Mouse (Mus musculus) heart, postnatal 0 days (tissue): ENCODE results near the gene Pax5. TPM values are rescaled to one million over a fixed set of nuclear protein-coding genes. Genes with fewer than 3 reads are reported as not detected.

Source experiments
- ATAC-seq: fragments of 200-750 bp; cut with Nextera tagmentation; 2 replicates; pipeline ENCODE4 v1.8.0; 2017; ENCODE audit warnings: low read depth, moderate number of reproducible peaks, moderate library complexity; ENCODE audit not compliant: insufficient read depth
- DNase-seq: peaks from one replicate; pipeline ENCODE4 v3.0.0-alpha.2; 2016; ENCODE audit warnings: low spot score
- H3K27ac ChIP-seq: fragments of 300-500 bp; sonication (generic); 2 replicates; pipeline ENCODE4 v1.5.1; 2014; ENCODE audit warnings: low read depth, mild to moderate bottlenecking
- H3K27me3 ChIP-seq: fragments of 300-500 bp; sonication (generic); 2 replicates; pipeline ENCODE4 v1.6.1; 2014; ENCODE audit warnings: low read length, mixed read lengths; ENCODE audit not compliant: control insufficient read depth, insufficient read depth
- H3K36me3 ChIP-seq: fragments of 300-500 bp; sonication (generic); replicated peaks from 2 replicates; pipeline ENCODE4 v1.6.1; 2014; ENCODE audit warnings: low read length, mixed read lengths; ENCODE audit not compliant: control insufficient read depth, insufficient read depth
- H3K4me1 ChIP-seq: fragments of 300-500 bp; sonication (generic); 2 replicates; pipeline ENCODE4 v1.6.1; 2014; ENCODE audit warnings: antibody characterized with exemption; ENCODE audit not compliant: control insufficient read depth, insufficient read depth
- H3K4me2 ChIP-seq: fragments of 300-500 bp; sonication (generic); 2 replicates; pipeline ENCODE4 v1.6.1; 2014; ENCODE audit warnings: low read depth, mild to moderate bottlenecking, low read length, moderate library complexity
- H3K4me3 ChIP-seq: fragments of 300-500 bp; sonication (generic); 2 replicates; pipeline ENCODE4 v1.5.1; 2014; ENCODE audit warnings: low read depth, low read length
- H3K9ac ChIP-seq: fragments of 300-500 bp; sonication (generic); replicated peaks from 2 replicates; pipeline ENCODE4 v1.6.1; 2014; ENCODE audit warnings: low read depth, low read length, mixed read lengths
- H3K9me3 ChIP-seq: fragments of 300-500 bp; sonication (generic); replicated peaks from 2 replicates; pipeline ENCODE4 v1.6.1; 2016; ENCODE audit warnings: low read length; ENCODE audit not compliant: control insufficient read depth
- CTCF ChIP-seq: IDR thresholded peaks from 2 replicates; pipeline ENCODE4 v1.5.1; 2016; ENCODE audit warnings: antibody characterized with exemption, control low read depth, low read depth
- EP300 ChIP-seq: IDR thresholded peaks from 2 replicates; pipeline ENCODE4 v1.6.1; 2016; ENCODE audit warnings: antibody characterized with exemption, low read depth
- WGBS: fragments of 180-500 bp; shearing (Covaris S2); extraction: QIAGEN DNeasy Blood & Tissue Kit; methylation state at CpG from one replicate; pipeline ENCODE4 v1.1.7; 2014; 5-methylcytosine and 5-hydroxymethylcytosine counted together
- polyA plus RNA-seq: library from polyadenylated mRNA; unstranded; fragments of >200 nt; fragmentation: Nextera tagmentation; extraction: Ambion mirVana; gene quantifications from 2 replicates; pipeline ENCODE4 v1.2.1, GENCODE M21; 2015
- total RNA-seq: library from RNA; depleted of rRNA; stranded (reverse); fragments of >200 nt; gene quantifications from 2 replicates; pipeline ENCODE4 v1.2.3, GENCODE M21; 2014; ENCODE audit warnings: low replicate concordance

Gene Pax5
- total and polyA plus RNA-seq, 2 experiments from 2014 or later = not detected

GRCm38 (mm10) chr4:44549029-44549428, 161.3 kb downstream of the Pax5 start:
- H3K27ac ChIP-seq = no peak overlapping the region
- H3K4me1 ChIP-seq = no peaks in the 10 kb centered on the region
- no peak overlapping the region for H3K4me2 ChIP-seq
- H3K36me3 ChIP-seq = no peaks in the 10 kb centered on the region
- no peak for TF ChIP-seq CTCF
- no peak for TF ChIP-seq EP300
- no peak overlapping the region for H3K9ac ChIP-seq
- DNase-seq = no peak
- no peak for ATAC-seq
- H3K4me3 ChIP-seq = no peak overlapping the region
- H3K9me3 ChIP-seq = no peaks in the 10 kb centered on the region
- 67% methylated on average over 7 of the region's 7 CpGs for WGBS
- no peaks in the 10 kb centered on the region for H3K27me3 ChIP-seq

- no peaks in the 10 kb centered on the region for H3K27me3 ChIP-seq
These were observed 164.6 kb downstream of the Pax5 start for GRCm38 (mm10) chr4:44545669-44546068.

GRCm38 (mm10) chr4:44544495-44544894, 165.8 kb downstream of the Pax5 start:
- Histone ChIP-seq H3K36me3 (no peaks in the 10 kb centered on the region), H3K27ac (no peak overlapping the region), H3K4me2 (no peak overlapping the region), H3K9ac (no peak overlapping the region), H3K4me1 (no peaks in the 10 kb centered on the region), H3K9me3 (no peaks in the 10 kb centered on the region), H3K4me3 (no peak overlapping the region), H3K27me3 (no peaks in the 10 kb centered on the region)
- WGBS = 36% methylated on average over 1 of the region's 1 CpGs
- TF ChIP-seq EP300 (no peak), CTCF (no peak)
- ATAC-seq (no peak), DNase-seq (no peak)

More at GRCm38 (mm10) chr4:44545669-44546068, 164.6 kb downstream of the Pax5 start:
- no peaks in the 10 kb centered on the region for H3K4me1 ChIP-seq
- no peak for TF ChIP-seq EP300
- no peak for TF ChIP-seq CTCF
- no peak overlapping the region for H3K4me3 ChIP-seq
- H3K9me3 ChIP-seq = no peaks in the 10 kb centered on the region
- no peak overlapping the region for H3K4me2 ChIP-seq
- H3K27ac ChIP-seq = no peak overlapping the region
- no peaks in the 10 kb centered on the region for H3K36me3 ChIP-seq
- WGBS = 17% methylated on average over 8 of the region's 8 CpGs
- DNase-seq (no peak), ATAC-seq (no peak)
- H3K9ac ChIP-seq = no peak overlapping the region

GRCm38 (mm10) chr4:44543880-44544279, 166.4 kb downstream of the Pax5 start:
- Histone ChIP-seq H3K9ac (no peak overlapping the region), H3K4me3 (no peak overlapping the region), H3K4me1 (no peaks in the 10 kb centered on the region), H3K36me3 (no peaks in the 10 kb centered on the region), H3K27me3 (no peaks in the 10 kb centered on the region), H3K9me3 (no peaks in the 10 kb centered on the region), H3K4me2 (no peak overlapping the region), H3K27ac (no peak overlapping the region)
- TF ChIP-seq CTCF (no peak), EP300 (no peak)
- ATAC-seq (no peak), DNase-seq (no peak)
- WGBS = 87% methylated on average over 2 of the region's 2 CpGs

- ATAC-seq (no peak), DNase-seq (no peak)
- no peak overlapping the region for H3K4me2 ChIP-seq
- TF ChIP-seq EP300 (no peak), CTCF (no peak)
- no peaks in the 10 kb centered on the region for H3K36me3 ChIP-seq
- 63% methylated on average over 3 of the region's 3 CpGs for WGBS
- H3K9ac ChIP-seq = no peak overlapping the region
- no peak overlapping the region for H3K27ac ChIP-seq
- H3K9me3 ChIP-seq = no peaks in the 10 kb centered on the region
- no peaks in the 10 kb centered on the region for H3K27me3 ChIP-seq
- H3K4me3 ChIP-seq = no peak overlapping the region
- H3K4me1 ChIP-seq = no peaks in the 10 kb centered on the region
These were observed 168.2 kb downstream of the Pax5 start for GRCm38 (mm10) chr4:44542101-44542500.

GRCm38 (mm10) chr4:44538488-44538887, 171.8 kb downstream of the Pax5 start:
- ATAC-seq (no peak), DNase-seq (no peak)
- no peak overlapping the region for H3K9ac ChIP-seq
- H3K4me2 ChIP-seq = no peak overlapping the region
- H3K36me3 ChIP-seq = no peaks in the 10 kb centered on the region
- H3K4me3 ChIP-seq = no peak overlapping the region
- WGBS = 38% methylated on average over 5 of the region's 5 CpGs
- no peaks in the 10 kb centered on the region for H3K27me3 ChIP-seq
- TF ChIP-seq CTCF = no peak
- TF ChIP-seq EP300 = no peak
- no peaks in the 10 kb centered on the region for H3K4me1 ChIP-seq
- no peak overlapping the region for H3K27ac ChIP-seq
- no peaks in the 10 kb centered on the region for H3K9me3 ChIP-seq
